Mouse (Mus musculus) gastrocnemius, adult 18-20 months (tissue): ENCODE data around the gene Slc23a2. TPM values are rescaled to one million over a fixed set of nuclear protein-coding genes. Genes with fewer than 3 reads are reported as not detected.

ENCODE experiments used
- DNase-seq: peaks from one replicate; pipeline ENCODE4 v3.0.0; 2021; ENCODE audit warnings: low spot score
- total RNA-seq, 2 experiments: library from RNA; stranded (reverse); gene quantifications; 2 replicates each; pipeline ENCODE4 v1.2.3; 2021

Gene Slc23a2
- total RNA-seq, 2 experiments from 2014 or later, result 9.4 to 12.9 TPM

DNA sequence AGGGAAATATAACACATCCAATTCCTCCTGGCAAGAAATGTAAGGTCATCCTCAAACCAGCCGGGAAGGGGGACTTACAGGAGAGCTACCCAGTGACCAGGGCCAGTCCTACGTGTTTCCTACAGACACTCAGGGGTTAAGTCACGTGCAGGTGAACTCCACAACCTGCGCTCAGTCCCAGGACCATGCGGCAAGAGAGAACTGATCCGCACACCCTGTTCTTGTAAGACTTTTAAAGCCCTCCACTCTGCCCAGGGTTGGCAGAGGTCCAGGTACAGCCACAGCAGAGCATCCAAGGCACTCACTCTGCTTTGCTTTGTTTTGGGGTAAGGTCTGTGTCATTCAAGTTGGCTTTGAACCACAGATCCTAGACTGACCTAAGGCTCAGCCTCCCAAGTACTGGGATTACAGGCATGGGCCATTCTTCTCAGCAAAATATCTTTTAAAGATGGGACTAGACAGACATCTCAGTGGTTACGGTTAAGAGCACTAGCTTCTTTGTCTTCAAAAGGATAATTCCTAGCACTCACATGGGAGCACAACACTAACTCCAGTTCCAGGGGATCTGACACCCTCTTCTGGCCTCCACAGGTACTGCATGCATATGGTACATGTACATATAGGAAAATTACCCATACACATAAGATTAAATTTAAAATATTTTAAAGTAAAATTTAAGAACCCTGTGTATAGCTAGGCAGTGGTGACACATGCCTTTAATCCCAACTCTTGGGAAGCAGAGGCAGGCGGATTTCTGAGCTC, 8.9 kb downstream of the Slc23a2 start:
- DNase-seq, result no peak

DNA sequence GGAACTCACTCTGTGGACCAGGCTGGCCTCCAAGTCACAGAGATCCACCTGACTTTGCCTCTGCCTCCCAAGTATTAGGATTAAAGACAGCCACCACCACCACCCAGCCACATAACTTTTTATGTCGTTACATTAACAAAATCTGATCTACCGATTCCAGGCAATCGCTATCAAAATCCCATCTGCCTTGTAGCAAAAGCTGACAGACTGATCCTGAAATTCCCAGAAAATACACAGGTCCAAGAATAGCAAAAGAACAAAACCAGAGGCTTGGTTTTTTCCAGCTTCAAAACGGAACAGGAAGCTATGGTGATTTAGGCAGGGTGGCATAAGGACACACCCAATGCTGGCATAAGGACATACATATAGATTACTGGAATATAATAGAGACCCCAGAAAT, 10.2 kb downstream of the Slc23a2 start:
- DNase-seq, result no peak

DNA sequence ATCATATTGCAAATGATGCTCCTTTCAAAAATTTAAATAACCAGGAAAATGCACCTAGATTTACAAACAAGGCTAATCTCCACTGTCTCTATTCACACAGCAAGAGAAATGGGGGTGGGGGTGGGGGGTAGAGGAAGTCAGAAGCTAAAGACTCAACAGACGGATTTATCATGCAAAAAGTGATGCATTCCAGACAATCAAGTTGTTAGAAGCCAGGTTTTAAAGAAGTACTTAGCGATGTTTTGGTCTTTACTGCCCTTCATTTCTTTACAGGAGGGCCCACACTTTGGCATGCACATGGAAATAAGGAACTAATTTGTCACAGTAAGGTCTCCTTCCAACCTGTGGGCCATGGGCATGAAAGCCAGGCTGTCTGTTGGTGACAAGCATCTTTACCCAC, 11.5 kb downstream of the Slc23a2 start:
- DNase-seq, result no peak

DNA sequence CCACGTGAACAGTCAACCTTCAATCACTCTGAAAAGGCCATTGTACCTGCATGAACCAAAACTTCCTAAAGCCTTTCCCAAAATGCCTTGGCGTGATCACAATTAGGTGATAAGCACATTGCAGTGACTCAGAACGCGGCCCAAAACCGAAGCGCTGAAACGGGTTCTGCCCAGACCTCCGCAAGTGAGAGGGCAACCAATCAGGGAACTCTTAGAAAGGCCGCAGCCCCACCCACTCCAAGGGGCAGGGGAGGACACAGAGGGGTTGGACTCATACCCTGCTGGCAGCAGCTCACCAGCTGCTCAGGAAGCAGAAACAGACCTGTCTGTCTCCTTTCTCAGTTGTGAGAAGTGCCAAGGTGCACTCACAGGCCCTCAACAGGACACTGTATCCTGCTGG, 13.6 kb downstream of the Slc23a2 start:
- peak; percentile 74 for DNase-seq

DNA sequence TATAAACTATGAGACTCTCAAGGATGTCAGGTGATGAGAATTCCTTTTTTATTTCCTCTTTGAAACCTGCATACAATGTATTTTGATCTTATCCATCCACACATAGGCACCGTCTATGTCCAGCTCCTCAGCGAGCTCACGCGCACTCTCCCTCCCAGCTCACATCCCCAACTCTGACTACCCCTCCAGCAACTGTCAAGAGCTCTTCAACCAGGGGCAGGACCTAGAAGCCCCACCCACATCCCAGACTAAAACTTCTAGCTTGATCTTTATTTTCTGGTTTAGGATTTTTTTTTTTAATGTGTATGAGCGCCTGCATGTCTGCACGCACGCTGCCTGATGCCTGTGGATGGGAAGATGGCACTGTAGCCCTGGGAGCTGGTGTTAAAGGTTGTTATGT, 14.9 kb downstream of the Slc23a2 start:
- DNase-seq, result no peak

DNA sequence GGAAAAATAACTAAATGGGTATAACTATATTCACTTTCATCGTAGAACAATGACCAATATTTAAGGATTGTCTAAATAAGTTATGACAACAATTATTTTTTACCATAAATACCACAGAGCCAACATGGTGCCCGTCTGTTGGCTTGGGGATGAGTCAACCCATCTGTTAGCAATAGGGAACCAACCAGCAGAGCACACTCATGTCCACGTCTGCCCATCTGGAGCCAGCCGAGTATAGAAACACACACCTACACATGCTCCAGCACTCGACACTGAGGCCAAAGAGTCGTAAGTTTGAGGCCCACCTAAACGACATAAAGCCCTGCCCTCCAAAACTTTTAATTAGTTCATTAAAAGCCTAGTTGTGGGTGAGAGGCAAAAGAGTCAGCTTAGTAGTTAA, 15.7 kb downstream of the Slc23a2 start:
- DNase-seq, result no peak

DNA sequence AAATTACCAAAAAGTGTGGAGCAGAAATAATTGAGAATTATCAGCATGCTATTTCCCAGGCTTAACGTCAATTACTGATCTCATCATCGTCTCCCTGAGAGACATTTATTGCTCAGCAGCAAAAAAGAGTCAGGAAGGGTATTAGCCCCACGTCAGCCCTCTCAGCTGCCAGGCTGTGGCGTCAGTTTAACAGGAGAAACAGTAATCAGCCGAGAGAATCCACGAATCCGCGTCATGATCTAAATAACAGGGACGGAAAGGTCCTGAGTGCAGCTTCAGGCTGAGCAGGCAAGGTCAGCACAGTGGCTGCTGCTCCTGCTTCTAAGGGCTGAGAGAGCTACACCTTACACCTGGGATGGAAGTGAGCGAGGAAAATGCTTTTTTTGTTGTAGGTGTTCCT, 17.0 kb downstream of the Slc23a2 start:
- no peak for DNase-seq

GRCm38 (mm10) chr2:132126292-132126691, 18.6 kb downstream of the Slc23a2 start:
- DNase-seq, result no peak

DNA sequence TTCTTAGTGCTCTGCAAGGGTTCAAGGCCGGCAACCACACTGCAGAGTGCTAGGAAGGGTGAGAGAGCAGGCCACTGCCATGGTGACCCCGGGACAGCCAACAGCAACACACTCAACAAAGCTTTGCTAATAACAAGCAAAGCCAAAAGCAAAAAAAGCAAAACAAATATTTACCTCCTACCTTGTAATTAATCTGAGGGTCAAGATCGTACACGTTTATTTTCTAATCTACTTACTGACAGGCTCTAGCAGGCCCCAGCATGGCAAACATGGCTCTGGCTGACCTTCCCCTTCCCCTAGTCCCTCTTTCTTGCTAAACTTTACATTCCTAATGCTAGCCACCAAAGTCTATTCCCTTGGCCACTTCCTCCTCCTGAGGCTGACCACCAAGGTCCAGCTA, 21.8 kb downstream of the Slc23a2 start:
- DNase-seq, result no peak

DNA sequence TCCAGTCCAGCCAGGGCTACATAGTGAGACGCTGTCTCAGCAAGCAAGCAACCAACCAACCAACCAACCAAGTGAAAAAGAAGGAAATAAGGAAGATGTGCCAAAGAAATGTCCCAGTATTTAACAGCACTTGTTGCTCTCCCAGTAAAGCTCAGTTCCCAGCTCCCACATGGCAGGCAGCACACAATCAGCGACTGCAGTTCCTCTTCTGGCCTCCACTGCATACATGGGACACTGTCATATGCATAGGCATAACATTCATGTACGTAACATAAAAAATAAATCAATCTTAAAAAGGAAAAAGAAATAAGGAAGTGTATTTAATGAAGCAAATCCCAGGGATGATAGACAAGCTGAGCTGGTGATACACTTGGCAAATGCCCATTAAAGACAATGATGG, 23.9 kb downstream of the Slc23a2 start:
- DNase-seq, result no peak

- DNase-seq, result no peak
These were observed 26.3 kb downstream of the Slc23a2 start for GRCm38 (mm10) chr2:132118646-132119045.

DNA sequence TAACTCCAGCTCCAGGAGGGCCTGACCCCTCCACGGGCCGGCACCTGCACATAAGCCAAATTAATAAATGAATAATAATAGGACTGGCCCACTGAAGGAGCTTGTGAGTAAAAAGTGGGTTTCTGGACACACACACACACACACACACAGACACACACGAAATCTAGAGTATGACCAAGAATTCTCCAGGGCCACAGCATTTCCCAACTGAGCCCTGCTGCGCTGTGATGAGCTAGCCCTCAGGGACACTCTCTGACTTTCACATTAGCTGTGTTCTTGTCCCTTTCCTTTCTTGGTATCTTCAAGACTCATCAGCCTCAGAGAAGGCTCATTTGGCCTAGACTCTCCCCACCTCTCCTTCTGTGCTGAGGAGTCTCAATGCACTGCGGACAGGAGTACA, 29.0 kb downstream of the Slc23a2 start:
- no peak for DNase-seq

DNA sequence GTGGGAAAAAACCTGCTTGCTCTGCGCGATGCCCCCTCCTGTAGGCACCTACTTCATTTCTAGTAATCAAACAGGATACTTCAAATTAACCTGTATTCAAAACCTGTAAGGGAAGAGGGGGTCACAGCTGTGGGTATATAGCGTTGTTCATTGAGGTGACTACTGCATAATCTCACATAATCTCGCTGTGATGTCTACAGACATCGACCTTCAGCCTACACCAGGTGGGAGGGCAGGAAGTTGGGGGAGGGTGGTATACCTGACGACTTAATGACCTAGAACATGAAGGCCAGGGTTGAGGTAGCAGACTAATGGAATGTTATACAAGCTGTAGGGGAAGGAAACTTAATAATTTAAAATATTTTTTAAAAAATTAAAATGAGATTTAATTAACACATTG, 29.6 kb downstream of the Slc23a2 start:
- no peak for DNase-seq

GRCm38 (mm10) chr2:132113962-132114759, 30.7 kb downstream of the Slc23a2 start:
- peak; percentile 28 for DNase-seq

GRCm38 (mm10) chr2:132112319-132112718, 32.6 kb downstream of the Slc23a2 start:
- DNase-seq, result no peak

GRCm38 (mm10) chr2:132111905-132112304, 33.0 kb downstream of the Slc23a2 start:
- DNase-seq, result no peak

- DNase-seq, result peak; percentile 73
These were observed 33.6 kb downstream of the Slc23a2 start for GRCm38 (mm10) chr2:132111266-132111665.

DNA sequence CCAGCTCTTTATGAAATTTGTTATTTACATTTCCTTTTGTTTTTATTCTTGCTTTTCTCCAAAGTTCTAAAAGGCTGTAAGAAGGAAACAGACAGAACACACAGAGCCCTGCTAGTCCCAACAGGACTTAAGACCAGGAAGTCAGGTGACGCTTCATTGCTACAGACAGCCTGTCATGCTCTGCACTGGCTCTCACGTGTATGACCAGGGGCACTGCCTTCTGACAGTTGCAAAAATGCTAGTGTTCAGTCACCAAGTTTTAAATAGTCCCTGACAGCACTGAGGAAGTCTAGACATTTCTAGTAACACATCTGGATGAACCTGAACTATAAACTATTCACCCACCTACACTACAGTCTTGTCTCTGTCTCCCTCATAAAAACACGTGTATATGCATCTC, 34.2 kb downstream of the Slc23a2 start:
- DNase-seq, result no peak

- DNase-seq, result no peak
These were observed 35.9 kb downstream of the Slc23a2 start for GRCm38 (mm10) chr2:132108988-132109387.

DNA sequence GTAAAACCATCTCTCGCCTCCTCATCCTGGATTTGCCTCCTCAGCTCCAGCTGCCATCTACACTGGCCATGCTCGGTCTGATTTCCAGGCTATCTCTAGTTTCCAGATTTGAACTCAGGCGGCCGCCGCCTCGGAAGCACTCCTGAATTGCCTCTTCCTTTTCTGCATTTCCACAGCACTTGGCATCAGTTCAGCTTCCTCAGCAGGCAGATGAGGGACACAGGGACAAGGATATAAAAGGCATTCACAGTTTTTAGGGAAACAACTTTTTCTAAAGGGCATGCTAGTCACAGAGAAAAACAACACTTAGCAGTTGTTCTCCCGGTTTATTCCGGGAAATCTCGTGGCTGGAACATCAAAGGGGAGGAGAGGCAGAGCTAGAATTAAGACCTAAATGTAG, 37.3 kb downstream of the Slc23a2 start:
- DNase-seq, result peak; percentile 54

DNA sequence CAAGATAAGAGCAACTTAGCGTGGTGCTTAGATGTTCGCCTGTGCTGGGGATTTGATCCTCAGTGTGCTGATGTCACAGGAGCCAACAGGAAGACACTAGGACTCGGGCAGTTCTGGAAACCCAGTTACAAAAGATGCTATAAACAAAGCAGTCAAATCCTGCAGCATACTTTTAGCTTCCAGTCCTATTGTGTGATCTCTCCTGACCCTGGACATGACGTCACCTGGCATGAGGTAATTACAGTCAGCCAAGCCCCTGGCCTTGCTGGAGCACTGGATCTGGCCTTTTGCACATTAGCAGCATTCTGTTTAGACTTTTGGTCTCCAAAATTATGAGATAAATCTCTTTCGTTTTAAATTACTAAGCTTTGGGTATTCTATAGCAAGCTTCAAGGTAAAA, 38.8 kb downstream of the Slc23a2 start:
- DNase-seq, result peak; percentile 45

DNA sequence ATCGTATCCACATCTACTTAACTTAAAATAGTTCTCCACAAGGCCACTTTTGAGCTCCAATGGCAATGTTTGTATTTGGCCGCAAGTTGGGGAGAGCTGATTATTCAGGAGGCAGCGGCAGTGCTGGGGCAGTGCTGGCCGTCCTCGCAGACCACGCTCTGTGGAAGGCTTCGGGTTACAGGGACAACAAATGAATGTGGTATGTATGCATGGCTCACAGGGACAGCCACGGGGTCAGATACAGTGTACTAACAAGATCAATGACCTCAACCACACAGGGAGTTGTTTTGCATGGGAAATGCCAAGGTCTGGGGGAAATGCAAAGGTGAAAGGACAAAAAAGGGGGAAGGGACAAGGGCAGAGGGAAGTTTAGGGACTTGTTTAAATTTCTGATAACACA, 41.6 kb downstream of the Slc23a2 start:
- no peak for DNase-seq
